Mouse (Mus musculus): ENCODE measurements around the gene Otub1.

Otub1 gene

GRCm38 (mm10) chr19:7177804-7178511, 28.2 kb downstream of the Otub1 start:
- DNase-seq (ENCODE audit: low spot score in 2 of 2) = no peak

DNA sequence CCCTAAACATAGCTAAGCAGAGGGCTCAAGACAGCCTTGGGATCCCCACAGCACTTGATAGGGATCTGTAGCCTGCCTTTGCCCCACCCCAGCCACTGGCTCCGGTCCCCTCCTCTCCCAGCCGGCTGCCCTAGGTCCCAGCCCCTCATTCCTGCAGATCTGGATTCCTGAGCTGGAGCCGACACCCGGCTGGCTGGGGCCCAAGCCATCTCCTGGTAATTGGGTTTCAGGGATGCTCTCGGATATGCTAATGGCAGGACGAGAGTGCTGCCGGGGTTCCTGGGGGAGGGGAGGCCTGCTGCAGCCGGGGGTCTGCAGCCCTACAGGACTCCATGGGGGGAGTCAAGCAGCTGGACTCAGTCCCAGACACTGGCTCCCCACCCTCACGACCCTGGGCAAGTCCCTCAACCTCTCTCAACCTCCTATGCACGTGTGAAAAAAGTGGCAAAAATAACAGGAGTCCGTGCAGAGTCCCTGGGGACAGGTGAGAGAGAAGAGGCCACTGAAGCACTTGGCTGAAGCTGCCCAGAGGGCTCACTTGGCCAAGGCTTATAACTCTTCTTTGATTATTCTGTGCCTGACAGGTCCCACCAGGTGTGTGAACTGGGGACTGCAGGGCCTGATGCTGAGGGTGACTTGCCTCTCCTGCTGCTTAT, 29.9 kb downstream of the Otub1 start:
- DNase-seq (ENCODE audit: low spot score in 2 of 2) = no peak

DNA sequence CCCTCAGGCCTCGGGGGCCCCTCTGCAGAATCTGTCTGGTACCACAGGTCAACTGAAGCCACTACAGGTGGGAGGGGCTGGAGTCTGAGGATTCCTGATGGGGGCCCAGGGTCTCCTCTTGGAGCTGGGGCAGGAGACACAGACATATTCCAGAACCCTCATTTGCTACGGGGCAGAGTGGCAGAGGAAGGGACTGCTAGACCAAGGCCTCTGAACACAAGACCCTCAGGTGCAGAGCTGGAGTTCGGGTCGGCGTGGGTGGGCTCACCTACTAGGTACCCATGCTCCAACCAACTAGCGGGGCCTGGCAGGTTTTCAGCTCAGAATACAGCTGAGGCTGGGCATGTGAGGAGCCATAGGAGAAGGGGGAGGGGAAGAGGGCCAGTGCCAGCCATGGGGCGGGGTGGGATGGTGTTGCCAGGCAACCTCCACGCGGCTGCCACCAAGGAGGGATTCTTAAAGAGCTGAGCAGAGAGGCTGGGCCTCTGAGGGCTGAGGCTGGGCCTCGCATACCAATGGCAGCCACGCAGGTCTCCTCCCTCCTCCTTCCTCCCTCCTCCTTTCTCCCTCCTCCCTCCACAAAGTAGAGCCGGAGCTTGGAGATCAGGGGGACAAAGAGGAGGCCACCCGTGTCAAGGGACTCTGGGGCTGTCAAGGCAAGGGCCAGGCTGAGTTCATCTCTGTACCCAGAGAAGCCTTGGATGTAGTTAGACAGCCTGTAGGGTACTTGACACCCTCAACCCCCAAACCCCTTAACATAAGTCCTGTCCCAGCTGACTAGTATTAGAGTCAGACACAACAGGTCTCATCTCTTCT, 33.9 kb downstream of the Otub1 start:
- no peak for DNase-seq (ENCODE audit: low spot score in 2 of 2)

GRCm38 (mm10) chr19:7171447-7171846, 34.7 kb downstream of the Otub1 start:
- no peak for DNase-seq (ENCODE audit: low spot score in 2 of 2)

GRCm38 (mm10) chr19:7170916-7171315, 35.2 kb downstream of the Otub1 start:
- DNase-seq (ENCODE audit: low spot score in 2 of 2) = no peak

GRCm38 (mm10) chr19:7168423-7168822, 37.7 kb downstream of the Otub1 start:
- DNase-seq (ENCODE audit: low spot score in 2 of 2) = no peak

GRCm38 (mm10) chr19:7166767-7167166, 39.3 kb downstream of the Otub1 start:
- DNase-seq (ENCODE audit: low spot score in 2 of 2) = no peak

- no peak for DNase-seq (ENCODE audit: low spot score in 2 of 2)
Measured at GRCm38 (mm10) chr19:7166200-7166711, 39.9 kb downstream of the Otub1 start.

DNA sequence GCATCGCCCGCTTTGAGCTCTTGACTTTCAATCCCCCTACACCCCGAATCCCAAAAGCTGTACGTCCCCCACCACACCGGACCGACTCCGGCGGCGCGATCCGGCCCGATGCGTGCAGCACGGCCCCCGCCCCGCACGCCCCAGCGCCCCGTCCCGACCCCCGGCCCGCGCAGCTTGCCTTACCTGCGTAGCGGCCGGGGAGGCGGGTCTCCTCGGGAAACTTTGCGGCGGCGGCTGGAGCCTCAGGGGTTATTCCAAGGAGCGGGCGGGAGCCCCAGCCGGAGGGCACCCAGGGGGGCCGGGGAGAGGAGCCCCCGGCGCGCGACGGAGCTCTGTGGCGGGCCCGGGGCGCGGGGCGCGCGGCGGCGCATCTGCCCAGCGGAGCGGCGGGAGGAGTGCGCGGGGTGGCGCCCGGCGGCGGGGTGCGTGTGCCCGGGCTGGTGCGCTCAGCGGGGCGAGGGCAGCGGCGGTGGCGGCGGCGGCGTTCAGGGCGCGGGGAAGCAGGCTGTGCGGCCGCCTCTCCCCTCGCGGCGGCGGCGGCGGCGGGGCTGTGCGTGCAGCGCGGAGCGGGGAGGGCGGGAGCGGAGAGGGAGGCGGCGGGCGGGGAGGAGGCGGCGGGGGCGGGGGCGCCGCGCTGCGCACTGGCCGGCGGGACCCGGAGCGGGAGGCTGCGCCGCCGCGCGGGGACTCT, 40.5 kb downstream of the Otub1 start:
- DNase-seq (ENCODE audit: low spot score in 2 of 2) = no peak

- DNase-seq (ENCODE audit: low spot score in 2 of 2) = no peak
Measured at GRCm38 (mm10) chr19:7164820-7165323, 41.2 kb downstream of the Otub1 start.

- DNase-seq (ENCODE audit: low spot score in 2 of 2) = no peak
Measured at GRCm38 (mm10) chr19:7164238-7164637, 41.9 kb downstream of the Otub1 start.

DNA sequence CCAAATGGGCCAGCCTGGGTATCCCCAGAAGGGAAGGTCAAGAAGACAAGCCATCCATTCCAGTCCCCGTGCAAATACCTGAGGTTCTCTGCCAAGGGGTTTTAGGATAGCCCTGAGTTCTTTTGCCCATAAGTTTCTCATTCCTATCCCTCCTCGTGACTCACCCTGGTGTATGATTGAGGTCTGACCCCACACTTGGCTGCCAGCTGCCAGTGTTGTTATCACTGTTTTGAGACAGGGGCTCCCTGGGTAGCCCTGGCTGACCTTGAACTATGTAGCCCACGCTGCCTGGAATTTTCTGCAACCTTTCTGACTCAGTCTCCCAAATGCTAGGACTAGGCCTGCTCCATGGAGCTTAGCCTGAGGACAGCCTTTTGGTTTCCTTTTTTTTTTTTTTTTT, 45.1 kb downstream of the Otub1 start:
- no peak for DNase-seq (ENCODE audit: low spot score in 2 of 2)

DNA sequence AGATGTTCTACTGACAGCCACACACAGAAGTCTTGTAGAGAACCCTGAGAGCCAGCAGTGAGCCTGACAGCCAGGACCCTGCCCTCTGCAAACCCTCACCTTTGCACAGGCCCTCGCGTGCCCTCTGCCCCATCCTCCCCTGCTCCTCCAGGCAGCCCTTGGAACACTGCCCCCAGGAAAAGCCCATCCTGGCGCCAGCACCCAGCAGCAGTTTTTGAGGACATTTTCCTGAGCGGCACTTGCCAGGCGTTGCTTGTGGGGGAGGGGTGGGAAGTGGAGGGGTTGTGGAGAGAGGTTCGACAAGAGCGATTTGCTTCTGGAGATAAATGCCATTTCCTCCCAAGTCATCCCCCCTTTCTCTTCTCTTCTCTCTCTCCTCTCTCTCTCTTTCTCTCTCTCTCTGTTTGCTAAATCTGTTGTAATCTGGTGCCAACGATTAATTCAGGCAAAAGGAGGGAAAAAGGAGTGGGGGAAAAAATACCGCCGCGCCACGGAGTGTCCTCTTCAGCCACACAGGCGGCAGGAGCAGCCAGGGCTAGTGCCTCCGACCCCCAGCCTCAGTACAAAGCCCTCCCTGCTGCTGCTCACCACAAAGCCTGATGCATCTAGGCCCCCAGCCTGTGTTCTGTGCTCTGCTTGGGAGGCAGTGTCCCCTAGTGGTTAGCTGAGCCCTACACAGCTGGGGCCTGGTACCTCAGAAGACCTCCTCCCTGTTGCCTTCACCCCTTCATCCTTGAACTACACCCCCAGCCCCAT, 45.8 kb downstream of the Otub1 start:
- no peak for DNase-seq (ENCODE audit: low spot score in 2 of 2)

DNA sequence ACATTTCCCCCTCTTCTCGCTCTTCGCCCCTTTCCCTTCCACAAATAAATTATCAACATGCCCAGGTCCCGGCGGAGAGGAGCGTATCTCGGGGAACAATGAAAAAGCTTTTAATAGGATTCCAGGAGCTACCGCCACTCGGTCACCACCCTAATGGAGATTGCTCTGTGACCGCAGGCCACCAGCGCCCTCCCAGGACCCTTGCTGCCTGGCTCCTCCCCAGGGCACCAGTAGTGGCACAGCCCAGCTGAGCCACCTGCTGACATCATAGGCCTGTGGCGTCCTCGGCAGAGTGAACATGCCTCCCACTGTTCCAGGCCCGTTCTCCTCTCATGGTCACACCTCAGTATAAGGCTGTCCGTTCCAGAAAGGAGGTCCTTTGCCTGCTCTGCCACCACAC, 48.4 kb downstream of the Otub1 start:
- DNase-seq (ENCODE audit: low spot score in 2 of 2) = no peak

DNA sequence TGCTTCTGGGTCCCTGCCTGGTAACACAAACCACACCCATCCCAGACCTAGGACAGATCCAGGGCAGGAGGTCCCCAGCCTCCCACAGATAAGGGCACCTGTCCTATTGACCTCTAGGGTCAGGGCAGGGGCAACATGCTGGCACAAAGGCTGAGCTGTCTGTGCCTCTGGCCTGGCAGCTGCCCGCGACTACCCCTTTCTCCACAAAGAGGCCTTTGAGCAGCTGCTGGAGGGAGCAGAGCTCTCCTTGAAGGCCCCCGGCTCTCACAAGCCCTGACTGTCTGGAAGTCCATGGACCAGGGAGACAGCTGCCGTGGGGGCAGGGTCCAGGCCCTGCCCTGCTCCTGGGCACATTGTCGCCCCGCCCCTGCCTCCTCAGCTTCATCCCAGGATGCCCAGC, 50.9 kb downstream of the Otub1 start:
- no peak for DNase-seq (ENCODE audit: low spot score in 2 of 2)

GRCm38 (mm10) chr19:7153232-7153631, 52.9 kb downstream of the Otub1 start:
- DNase-seq (ENCODE audit: low spot score in 2 of 2) = no peak

DNA sequence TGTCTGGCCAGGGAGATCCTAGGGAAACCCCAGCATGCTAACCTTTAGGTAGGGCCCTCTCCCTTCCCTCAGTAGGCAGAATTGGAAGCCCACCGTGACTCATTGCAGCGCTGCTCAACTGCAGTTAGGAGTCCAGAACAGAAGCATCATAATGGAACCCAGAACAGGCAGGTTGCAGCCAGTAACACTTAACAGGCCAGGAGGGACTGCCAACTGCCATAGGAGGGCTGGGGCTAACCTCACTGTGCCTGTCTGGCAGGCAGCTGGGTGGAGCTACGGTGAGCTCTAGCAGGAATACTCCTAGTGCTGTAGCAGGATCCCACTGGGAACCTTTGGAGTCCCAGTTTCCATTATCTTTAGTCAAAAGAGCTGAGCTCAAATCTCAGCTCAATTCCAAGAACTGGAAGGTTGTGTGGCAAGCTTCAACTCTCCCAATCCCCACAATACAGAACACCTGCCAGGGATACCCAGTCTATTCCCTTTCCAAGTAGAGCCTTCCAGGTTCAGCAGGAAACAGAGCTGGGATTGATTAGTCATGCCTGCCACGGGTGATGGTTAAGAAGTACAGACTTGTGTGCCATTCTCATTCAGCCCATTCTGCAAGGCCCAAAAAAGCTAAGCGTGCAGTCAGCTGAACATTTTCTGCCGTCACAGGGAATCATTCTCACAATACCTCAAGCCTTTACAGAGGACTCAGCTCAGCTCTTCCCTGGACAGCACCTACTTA, 54.0 kb downstream of the Otub1 start:
- no peak for DNase-seq (ENCODE audit: low spot score in 2 of 2)

- no peak for DNase-seq (ENCODE audit: low spot score in 2 of 2)
Measured at GRCm38 (mm10) chr19:7151300-7151926, 54.7 kb downstream of the Otub1 start.

DNA sequence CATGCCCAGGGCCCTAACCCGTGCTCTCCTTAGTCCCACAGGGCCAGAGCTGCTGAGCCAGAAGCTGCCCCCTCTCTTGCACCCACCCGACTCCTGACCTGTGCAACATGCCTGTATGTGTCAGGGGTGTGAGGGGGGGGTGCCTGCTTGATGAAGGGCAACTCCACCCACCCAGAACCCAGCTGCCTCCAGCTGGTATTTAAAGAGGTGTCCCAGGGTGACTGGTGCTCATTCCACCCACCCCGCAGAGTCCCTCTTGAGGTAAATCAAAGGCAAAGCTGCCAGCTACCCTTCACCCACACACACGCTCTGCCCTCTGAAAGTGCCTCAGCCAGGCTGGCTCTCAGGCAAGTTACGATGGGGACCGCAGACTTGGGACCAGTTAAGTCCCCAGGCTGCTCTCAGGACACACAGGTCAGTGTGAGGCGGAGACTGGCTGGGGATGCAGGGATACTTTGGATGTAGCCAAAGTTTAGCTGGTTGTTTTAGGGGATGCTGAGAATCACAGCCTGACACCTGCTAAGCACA, 56.9 kb downstream of the Otub1 start:
- DNase-seq (ENCODE audit: low spot score in 2 of 2) = peak; percentile 37 to 46

All from heart, adult 9 months (tissue).